Mouse (Mus musculus) layer of hippocampus, postnatal 14 days (tissue): ENCODE data around the gene Arrb1. TPM values are rescaled to one million over a fixed set of nuclear protein-coding genes. Genes with fewer than 3 reads are reported as not detected.

ENCODE experiments used
- DNase-seq, 2 experiments: peaks; one replicate each; pipeline ENCODE4 v3.0.0; 2021 to 2022; ENCODE audit warnings: low spot score in 2 of 2, mixed read lengths in 1 of 2
- total RNA-seq, 2 experiments: library from RNA; stranded (reverse); gene quantifications; 2 replicates each; pipeline ENCODE4 v1.2.3; 2021

The Arrb1 gene
- total RNA-seq, 2 experiments from 2014 or later: 137 to 143 TPM

DNA sequence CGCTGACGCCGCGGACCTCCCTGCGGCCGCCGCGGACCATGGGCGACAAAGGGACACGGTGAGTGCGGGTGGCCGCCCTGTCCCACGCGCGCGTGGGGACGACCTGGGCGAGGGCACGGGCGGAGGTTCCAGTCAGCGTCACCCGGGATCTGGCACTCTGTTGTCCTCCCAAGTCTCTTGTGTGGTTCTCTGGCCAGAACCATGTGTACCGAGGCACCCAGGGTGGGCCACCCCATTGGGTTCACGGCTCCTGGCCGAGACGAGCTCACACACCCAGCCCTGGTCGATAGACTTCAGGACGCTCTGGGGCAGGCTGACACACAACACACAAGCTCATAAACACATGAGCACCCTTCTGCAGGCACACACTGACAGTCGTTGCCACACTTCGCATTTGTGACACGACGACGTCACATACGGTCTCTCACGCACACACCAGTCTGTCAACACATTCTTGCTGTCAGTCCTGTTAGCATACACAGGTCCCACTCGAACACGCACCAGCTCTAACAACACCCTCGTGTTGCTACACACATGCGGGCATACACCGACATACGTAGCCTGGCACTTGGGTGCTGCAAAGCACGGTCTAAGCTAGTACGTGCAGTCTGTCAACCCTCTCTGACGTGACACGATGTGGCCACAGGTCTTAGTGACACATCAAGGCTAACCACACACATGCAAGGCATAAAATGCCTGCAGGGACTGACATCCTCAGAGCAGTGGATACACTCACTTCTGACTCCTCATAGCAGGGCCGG is 655 bp downstream of the Arrb1 start:
- peak; percentile 50 to 54 for DNase-seq

DNA sequence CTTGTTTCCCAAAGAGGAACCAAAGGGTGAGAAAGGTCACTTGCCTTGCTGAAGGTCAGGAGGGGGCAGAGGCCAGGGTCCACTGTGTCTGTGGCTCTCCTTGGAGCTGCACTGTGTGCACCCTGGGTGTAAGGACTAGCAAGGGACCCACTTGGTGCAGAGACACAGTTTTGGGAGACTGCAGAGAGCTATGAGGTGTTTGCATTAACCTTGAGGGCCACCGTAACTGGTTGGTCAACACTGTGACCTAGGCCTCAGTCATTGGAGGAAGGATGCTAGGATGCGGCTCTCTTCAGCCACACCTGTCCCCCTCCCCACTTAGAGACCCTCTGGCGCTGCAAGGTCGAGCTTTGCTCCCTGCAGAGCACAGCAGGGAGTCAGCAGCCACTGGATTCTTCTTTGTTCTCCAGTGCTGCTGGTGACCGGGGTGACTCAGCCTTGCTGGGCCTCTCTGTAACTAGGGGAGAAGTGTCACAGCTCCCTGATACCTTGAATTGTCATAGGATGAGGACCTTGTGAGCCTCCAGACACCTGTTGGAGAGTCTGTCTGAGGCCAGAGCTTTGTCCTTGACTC is 2.0 kb downstream of the Arrb1 start:
- no peak for DNase-seq

DNA sequence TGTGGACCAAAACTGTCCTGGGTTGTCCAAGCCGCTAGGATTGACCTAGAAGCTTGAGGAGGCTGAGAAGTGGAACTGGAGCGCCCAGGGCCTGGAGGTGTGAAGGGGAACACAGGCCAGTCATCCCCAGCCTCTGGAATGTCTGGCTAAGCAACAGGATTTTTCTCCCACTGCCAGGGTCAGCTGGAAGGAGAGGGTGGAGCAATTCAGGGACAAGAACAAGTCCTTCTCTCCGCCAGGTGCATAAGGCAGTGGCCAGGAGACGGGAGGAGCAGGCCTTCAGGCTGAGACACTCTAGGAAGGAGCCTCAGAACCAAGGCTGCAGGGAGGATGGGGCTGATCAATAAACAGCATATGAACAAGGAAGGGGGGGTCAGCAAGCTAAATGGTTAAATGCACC is 3.2 kb downstream of the Arrb1 start:
- DNase-seq: peak in 1 of 2 experiments; percentile 5

DNA sequence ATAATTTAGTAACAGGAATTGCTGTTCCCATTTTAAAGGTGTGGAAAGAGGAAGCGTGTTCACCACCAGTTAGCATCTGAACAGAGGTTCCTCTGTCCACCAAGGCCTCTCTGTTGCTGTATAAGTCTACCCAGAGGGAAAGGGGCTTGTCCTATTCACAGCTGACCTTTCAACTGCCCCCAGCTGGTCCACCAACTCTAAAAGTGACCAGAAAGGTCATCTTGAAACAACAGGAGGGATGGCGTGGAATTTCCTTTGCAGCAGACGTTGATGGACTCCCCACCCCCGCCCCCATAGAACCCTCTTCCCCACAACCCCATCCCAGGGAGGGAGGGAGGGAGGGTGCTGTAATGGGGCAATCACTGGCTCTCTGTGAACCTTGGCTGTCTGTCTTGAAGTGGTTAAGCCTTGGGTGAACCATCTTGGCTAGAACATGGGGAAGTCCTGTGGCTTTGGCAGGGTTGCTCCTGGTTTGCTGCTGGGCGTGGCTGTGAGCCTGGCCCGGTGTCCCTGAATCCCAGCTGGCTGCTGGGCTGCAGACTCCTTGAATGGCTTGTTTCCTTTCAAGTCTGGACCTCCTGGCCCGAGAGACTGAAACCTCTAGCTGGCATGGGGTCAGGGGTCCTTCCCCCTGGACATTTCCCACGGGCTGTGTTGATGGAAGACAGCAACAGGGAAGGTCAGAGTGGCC is 4.1 kb downstream of the Arrb1 start:
- peak; percentile 52 to 77 for DNase-seq

DNA sequence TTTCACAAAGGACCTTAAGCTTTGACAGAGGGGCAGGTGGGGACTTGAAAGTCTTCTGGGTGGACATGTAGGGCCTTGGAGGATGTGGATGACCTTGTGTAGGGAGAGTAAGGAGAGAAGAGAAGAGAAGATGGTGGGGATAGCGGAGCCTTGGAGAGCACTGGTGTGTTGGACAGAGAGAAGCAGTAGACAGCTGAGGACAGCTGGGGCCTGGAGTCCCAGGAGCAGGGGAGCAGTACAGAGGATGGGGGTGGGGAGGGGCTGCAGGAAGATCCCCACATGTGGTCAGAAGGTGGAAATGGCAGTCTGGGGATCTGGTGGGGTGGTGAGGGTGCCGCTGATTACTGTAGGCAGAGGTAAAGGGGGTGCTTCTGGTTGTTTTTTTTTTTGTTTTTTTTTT is 4.8 kb downstream of the Arrb1 start:
- DNase-seq: peak in 1 of 2 experiments; percentile 4

DNA sequence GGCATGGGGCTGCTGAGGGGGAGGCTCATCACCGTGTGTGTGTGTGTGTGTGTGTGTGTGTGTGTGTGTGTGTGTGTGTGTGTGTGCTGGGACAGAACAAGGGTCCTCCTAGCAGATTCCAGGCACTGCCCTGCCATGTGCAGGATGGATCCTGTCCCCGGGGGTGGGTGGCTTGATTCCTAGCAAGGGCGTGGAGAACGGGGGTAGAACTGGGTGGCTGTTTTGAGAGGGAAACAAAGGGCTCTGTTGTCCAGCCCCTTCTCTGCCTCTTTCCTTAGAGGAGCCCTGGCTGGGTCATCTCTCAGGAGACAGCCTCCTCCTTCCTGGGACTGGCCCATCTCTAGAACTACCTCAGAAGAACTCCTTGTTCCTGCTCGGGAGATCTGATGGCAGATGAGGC is 5.9 kb downstream of the Arrb1 start:
- DNase-seq: no peak

DNA sequence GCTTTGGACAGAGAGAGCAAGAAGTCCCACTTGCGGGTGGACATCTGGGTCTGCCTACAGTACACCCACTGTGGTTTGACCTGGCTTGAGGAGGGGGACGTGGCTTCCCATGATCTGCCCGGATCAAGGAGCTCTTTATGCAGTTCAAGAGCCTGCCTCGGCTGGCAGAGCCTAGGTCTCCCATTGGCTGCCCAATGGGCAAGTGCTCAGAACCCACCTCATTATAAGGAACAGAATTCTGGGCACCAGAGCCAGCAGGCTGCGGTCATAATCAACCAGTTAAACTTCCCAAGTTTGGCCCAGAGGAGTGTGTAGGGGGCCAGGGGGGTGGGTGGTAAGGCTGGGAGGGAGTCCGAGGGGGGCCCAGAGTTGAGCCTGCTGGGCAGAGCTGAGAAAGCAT is 9.0 kb downstream of the Arrb1 start:
- DNase-seq: peak in 1 of 2 experiments; percentile 79

DNA sequence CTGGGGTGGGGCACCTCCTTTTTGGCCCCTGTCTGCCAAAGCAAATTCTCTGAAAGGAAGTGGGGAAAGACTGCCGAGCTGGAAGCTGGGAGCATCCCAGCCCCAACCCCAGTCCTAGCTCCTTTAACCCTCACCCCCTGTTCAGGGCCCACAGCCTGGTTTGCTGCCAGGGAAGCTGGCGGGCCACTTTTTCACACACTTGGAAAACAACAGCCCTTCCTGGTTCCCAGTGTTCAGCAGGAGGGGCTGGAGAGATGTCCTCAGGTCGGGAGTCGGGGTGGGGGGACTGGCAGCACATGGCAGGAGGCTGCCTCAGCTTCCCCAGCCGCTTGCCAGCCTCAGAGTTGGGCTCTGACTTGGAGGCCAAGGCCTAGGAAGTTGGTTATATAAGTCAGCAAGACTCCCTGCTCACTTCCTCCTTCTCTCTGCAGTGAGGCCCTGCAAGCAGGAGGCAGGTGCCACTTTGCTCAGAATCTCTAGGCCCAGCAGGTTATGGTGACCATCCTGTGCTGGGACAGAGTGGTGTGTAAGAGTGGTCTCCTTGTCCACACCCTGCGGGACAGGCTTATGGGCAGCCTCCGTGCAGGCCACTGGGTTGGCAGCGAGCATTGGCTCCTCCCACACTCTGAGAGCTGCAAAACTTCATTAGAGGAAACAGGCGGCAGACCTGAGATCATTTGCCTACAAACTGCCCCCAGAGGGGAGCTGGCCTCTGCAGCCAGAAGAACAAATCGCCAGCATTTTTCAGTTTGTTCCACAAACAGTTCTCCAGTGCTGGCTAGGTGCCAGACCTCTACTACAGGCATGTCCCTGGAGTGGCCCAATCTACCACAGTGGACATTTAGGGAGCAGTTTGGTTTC is 10.8 kb downstream of the Arrb1 start:
- DNase-seq: peak in 1 of 2 experiments; percentile 71

DNA sequence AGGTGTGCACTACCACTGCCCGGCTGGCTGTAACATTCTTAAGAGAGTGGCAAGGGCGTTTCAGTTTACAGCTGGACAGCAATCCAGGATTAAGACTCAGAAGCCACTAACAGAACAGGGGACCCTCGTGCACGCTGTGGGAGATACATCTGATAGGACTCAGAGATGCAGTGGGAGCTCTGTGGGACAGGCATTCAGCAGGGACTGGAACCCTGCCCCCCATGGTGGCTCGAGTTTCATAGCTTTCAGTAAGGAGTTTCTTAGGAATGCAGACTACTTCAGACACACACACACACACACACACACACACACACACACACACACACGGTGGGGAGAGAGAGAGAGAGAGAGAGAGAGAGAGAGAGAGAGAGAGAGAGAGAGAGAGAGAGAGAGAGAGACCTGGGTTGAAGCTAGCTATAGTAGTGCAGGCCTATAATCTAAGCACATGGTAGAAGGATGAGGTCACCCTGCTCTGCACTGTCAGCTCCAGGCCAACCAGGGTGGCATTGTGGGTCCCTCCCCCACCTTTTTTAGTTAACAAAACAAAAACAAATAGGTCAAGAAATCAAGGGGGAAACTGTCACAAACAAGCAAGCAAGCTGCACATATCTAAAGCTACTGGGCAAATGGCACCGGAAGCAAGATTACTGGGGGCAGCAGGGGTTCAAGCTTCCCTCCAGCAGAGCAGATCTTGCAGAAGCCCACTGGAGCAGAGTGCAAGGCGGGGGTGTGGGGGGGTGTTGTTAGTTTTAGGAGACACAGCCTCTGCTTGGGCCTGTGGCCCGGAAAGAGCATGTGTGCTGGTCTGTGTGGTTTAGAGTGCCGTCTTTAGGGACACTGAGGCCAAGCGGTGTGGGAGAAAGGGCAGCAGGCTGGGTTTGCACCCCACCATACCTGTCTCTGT is 12.6 kb downstream of the Arrb1 start:
- no peak for DNase-seq

DNA sequence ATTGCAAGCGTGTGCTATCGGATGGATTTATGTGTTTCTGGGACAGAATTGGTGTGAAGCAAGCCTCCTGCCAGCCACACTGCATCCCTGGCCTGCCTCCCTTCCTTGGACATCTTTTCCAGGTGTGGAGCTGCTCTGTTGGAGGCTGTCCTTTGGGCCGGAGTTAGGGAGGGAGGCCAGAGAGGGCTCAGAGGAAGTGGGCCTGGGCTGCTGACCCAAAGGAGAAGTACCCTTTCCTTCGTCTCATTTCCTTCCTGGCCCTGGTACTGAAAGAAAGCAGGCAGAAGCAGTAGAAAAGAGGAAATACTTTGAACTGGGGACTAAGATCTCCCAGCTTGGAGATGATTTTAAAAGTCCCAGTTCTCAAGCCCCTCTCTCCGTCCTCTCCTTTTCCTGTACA is 14.4 kb downstream of the Arrb1 start:
- no peak for DNase-seq

DNA sequence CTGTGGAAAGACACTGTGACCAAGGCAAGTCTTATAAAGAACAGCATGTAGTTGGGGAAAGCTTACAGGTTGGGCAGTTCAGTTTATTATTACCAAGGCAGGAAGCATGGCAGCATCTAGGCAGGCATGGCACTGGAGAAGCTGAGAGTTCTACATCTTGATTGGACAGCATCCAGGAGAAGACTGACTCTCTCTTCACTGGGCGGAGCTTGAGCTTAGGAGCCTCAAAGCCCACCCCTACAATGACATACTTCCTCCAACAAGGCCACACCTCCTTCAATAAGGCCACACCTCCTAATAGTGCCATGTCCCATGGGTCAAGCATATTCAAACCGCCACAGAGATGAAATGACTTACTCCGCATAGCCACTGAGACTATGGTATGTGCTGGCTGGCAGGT is 16.4 kb downstream of the Arrb1 start:
- no peak for DNase-seq

DNA sequence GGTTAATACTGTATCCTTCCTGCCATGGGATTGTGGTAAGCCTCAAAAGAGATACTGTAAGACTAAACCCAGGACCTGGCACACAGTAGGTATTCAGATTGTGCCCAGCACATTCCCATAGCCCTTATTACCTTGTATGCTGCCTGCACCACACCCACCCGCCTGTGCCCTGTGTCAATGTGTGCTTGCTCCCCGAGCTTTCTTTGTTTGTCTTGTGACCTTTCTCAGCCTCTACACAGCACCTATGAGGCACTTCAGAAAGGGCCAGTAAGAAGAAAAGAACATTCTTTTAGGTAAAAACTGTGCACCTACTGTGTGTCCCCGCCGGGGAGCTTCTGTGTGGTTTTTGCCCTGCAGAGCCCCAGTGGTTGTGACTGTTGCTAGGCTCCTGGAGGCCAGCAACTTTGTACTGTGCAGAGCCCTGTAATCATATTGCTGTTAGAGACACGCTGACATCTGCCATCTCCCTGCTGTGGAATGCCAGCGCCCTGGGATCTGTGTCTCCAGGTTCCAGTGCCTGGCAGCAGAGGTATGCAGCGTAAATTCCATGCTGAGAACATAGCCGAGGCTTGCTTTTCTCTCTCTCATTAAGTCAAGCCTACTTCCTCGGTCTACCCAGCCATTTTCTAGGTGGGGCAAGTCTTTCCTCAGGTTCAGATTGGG is 18.1 kb downstream of the Arrb1 start:
- DNase-seq: no peak

DNA sequence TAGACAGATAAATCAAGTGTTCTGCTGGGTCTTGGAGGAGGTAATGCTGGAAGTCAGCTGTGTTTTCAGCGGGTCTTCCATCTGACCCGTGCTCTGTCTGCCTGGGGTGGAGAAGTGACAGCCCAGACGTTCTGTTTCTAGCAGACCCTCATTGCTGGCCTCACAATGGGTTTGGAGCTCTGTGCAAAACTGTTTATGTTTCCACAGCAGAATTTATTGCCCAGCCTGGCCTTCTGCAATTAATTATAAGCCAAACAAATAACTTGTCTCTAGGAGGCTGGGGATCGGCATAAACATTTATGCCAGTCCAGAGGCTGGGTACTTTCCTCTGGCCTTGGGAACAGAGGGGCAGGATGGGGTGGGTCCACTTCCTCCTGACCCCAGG is 18.6 kb downstream of the Arrb1 start:
- DNase-seq: no peak

DNA sequence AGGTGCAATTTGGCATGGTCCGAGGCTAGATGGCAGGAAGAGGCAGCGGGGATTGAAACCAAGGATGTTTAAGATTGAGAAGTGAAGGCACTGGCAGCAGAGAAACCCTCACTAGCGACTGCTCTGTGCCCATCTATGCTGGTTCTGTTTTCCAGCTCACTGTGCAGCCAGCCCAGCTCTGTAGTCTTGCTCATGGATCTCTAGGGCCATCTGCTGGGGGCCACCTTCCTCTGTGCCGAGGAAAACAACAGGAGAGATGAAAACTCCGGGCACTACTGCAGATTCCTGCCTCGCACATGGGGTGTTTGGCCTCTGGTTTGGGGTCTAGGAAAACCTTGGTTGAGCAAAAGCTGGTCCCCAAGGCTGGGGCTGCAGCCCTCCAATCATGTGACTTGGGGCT is 20.6 kb downstream of the Arrb1 start:
- peak; percentile 67 to 78 for DNase-seq

DNA sequence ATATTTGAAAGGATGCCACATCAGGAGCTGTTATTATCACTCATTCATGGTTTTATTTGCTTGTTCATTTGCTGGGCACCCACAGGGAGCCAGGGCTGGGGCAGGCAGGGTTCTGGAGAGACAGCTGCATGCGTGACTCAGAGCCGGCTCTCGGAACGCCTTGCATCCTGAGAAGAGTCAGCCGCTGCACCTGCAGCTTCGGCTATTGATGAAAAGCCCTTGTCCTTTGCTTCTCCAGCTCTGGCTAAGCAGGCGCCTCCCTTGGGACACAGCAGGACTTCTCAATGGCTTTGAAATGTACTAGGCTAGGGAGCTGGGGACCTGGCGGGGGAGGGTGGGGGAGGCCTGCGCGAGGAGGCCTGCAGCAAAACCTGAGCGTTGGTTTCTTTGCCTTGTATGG is 23.8 kb downstream of the Arrb1 start:
- DNase-seq: no peak

DNA sequence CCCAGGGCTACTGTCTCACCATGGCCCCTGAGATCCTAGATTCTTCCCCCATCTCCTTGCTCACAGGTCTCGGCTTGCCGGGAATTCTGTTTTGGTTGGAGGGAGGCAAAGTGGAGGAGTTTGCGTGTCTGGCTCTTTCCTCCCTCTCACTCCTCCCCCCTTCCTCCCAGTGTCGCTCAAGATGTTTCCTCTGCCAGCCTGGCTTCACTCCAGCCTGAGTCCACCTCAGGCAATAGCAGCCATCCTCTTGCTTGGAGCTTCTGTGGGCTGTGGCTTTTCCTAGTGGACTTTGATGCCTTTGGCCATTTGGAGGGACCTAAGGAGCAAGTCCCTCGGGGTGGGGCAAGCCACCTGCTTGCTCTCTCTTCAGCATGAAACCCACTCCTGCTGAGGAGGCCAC is 27.2 kb downstream of the Arrb1 start:
- no peak for DNase-seq

DNA sequence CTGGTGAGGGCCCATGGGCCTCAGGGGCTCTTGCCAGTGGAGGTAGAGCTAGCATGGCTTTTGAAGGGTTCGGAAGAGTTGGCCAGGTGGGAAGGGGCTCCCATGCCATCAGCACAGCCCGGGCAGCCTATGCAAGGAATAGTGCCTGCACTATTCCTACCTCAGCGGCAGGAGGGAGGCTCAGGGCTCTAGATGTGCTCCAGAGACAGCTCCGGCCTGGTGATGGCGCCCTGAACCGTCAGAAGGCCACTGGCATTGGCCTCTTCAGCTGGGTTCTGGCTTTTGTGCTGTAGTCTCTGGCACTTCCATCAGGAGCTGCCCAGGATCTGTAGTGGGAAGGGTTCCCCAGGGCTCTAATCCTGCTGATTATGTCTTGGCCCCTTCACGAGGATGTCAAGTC is 28.0 kb downstream of the Arrb1 start:
- DNase-seq: no peak

DNA sequence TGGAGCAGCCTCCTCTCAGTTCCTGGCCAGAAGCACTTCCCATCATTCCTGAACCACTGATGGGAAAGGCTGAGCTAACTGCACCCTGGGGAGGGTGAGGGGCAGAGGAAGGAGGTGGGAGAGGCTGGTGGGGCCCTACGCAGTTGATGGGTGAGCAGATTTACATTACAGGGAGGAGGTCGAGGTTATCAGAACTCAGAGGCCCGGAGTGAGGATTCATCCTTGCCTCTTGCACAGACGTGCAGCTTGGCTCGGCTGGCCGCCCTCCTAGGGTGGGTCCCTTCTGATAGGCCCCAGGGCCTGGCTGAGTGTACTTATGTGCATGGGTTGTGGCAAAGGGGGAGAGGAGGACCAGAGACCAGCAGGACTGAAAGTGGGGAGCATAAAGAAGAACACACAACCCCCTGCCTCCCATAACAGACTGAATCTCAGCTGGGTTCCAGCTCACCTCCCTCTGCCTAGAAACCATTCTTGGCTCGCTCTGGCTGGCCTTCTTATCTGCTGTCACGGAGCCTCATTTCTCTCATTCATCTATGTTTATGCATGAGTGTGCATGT is 30.1 kb downstream of the Arrb1 start:
- DNase-seq: no peak

DNA sequence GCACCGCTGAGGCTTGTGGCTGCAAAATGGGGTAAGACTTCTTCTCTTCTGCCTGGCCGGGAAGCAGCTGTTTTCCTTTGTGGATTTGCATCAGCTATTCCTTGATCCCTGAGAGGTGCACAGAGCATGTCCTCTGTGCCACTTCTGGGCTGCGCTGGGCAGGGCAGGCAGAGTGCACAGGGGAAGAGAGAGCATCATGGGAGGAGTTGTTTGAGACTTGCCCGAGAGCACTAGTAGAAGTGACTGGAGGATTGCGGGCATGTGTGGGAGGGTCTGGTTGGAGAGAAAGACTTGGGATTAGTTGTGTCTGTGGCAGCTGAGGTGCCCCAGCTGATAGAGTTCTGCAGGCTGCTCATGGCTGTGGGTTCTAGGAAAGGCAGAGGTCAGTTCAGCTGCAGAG is 35.4 kb downstream of the Arrb1 start:
- no peak for DNase-seq

DNA sequence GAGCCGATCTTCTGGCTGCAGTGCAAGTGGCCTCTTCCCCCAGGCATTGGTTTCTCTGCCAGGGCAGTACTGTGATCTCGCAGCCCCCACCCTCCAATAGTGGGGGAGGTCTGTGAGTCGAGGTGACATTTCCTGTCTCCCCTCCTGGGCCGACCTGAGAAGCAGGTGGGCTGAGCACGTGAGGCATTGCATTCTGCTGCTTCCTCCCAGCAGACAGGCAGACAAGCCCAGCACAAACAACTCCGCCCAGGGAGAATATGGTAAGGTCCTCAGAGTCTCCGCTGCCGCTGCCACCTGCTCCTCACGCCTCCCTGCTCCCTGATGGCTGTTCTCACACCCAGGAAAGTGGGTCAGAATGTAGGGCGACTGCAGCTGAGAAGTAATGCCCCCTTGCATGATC is 37.7 kb downstream of the Arrb1 start:
- no peak for DNase-seq
